Mouse (Mus musculus) MEL (cell line): Measurements from ENCODE around the gene Ica1l. TPM values are rescaled to one million over a fixed set of nuclear protein-coding genes. Genes with fewer than 3 reads are reported as not detected.

Experiments used
- DNase-seq: peaks from one replicate; pipeline ENCODE4 v3.0.0; 2011; ENCODE audit warnings: low read depth, low spot score
- H3K27ac ChIP-seq: 2 replicates; pipeline ENCODE4 v1.5.1; 2012; ENCODE audit warnings: low read depth, mild to moderate bottlenecking, control low read depth, low read length, moderate library complexity; ENCODE audit not compliant: control insufficient read depth
- H3K27me3 ChIP-seq, 2 experiments: fragments of 150-350 bp in 1 of 2; sonication (generic) in 1 of 2; 2 replicates each; pipeline ENCODE4 v1.6.1; 2012; ENCODE audit warnings: low read length in 2 of 2, mild to moderate bottlenecking in 2 of 2, improper control_type of control experiment in 1 of 2, moderate library complexity in 1 of 2; ENCODE audit not compliant: insufficient read depth in 2 of 2, control insufficient read depth in 1 of 2
- H3K36me3 ChIP-seq, 2 experiments: 2 replicates each; pipeline ENCODE4 v1.6.1; 2012 to 2014; ENCODE audit warnings: low read length in 2 of 2, improper control_type of control experiment in 1 of 2, inconsistent platforms in 1 of 2, mild to moderate bottlenecking in 1 of 2; ENCODE audit not compliant: insufficient read depth in 2 of 2, control insufficient read depth in 1 of 2
- H3K4me1 ChIP-seq, 2 experiments: fragments of 150-350 bp in 1 of 2; sonication (generic) in 1 of 2; 2 replicates each; pipeline ENCODE4 v1.6.1; 2012; ENCODE audit warnings: low read length in 2 of 2, improper control_type of control experiment in 1 of 2, mild to moderate bottlenecking in 1 of 2; ENCODE audit not compliant: insufficient read depth in 2 of 2, control insufficient read depth in 1 of 2
- H3K4me3 ChIP-seq, 2 experiments: fragments of 150-350 bp in 1 of 2; sonication (generic) in 1 of 2; 2 replicates each; pipeline ENCODE4 v1.5.1; 2012; ENCODE audit warnings: low read depth in 2 of 2, low read length in 2 of 2, mild to moderate bottlenecking in 2 of 2, moderate library complexity in 2 of 2, control low read depth in 1 of 2, improper control_type of control experiment in 1 of 2; ENCODE audit not compliant: control insufficient read depth in 1 of 2, insufficient read depth in 1 of 2
- H3K79me2 ChIP-seq: 2 replicates; pipeline ENCODE4 v1.6.1; 2012; ENCODE audit warnings: mild to moderate bottlenecking, low read length, moderate library complexity; ENCODE audit not compliant: control insufficient read depth, poor library complexity, insufficient read depth
- H3K9ac ChIP-seq: 2 replicates; pipeline ENCODE4 v1.6.1; 2012; ENCODE audit warnings: low read depth, mild to moderate bottlenecking, control low read depth, low read length, moderate library complexity; ENCODE audit not compliant: control insufficient read depth, poor library complexity, severe bottlenecking
- H3K9me3 ChIP-seq: fragments of 150-350 bp; sonication (generic); replicated peaks from 2 replicates; pipeline ENCODE4 v1.6.1; 2012; ENCODE audit warnings: mild to moderate bottlenecking, low read length, improper control_type of control experiment, moderate library complexity; ENCODE audit not compliant: insufficient read depth
- CHD1 ChIP-seq: IDR thresholded peaks from 2 replicates; pipeline ENCODE4 v1.6.1; 2012; ENCODE audit warnings: low read depth, mild to moderate bottlenecking, inconsistent platforms, low read length, improper control_type of control experiment
- CTCF ChIP-seq, 3 experiments: IDR thresholded peaks in 2 of 3; conservative IDR thresholded peaks in 1 of 3; 2 replicates each; pipeline ENCODE4 v1.5.1; 2011 to 2012; ENCODE audit warnings: low read length in 3 of 3, low read depth in 2 of 3, mild to moderate bottlenecking in 2 of 3, improper control_type of control experiment in 1 of 3, inconsistent platforms in 1 of 3, mixed read lengths in 1 of 3, moderate library complexity in 1 of 3; ENCODE audit not compliant: control insufficient read depth in 1 of 3, insufficient read depth in 1 of 3, poor library complexity in 1 of 3, severe bottlenecking in 1 of 3
- GABPA ChIP-seq: IDR thresholded peaks from 2 replicates; pipeline ENCODE4 v1.6.1; 2012; ENCODE audit warnings: low read depth, mild to moderate bottlenecking, inconsistent platforms, low read length, improper control_type of control experiment, moderate library complexity
- MAFK ChIP-seq: IDR thresholded peaks from 2 replicates; pipeline ENCODE4 v1.6.1; 2011; ENCODE audit warnings: low read depth, mild to moderate bottlenecking, low read length, improper control_type of control experiment, borderline replicate concordance
- MAX ChIP-seq: IDR thresholded peaks from 2 replicates; pipeline ENCODE4 v1.6.1; 2011; ENCODE audit warnings: low read length, improper control_type of control experiment
- MXI1 ChIP-seq: IDR thresholded peaks from 2 replicates; pipeline ENCODE4 v1.6.1; 2011; ENCODE audit warnings: mild to moderate bottlenecking, low read depth, low read length, improper control_type of control experiment
- MYB ChIP-seq: IDR thresholded peaks from 2 replicates; pipeline ENCODE4 v1.6.1; 2011; ENCODE audit warnings: mild to moderate bottlenecking, low read depth, low read length, improper control_type of control experiment
- NELFE ChIP-seq: IDR thresholded peaks from 2 replicates; pipeline ENCODE4 v1.6.1; 2011; ENCODE audit warnings: low read depth, low read length, improper control_type of control experiment
- RAD21 ChIP-seq: IDR thresholded peaks from 2 replicates; pipeline ENCODE4 v1.6.1; 2011; ENCODE audit warnings: mild to moderate bottlenecking, low read depth, low read length, improper control_type of control experiment
- SIN3A ChIP-seq: IDR thresholded peaks from 2 replicates; pipeline ENCODE4 v1.6.1; 2012; ENCODE audit warnings: low read length, improper control_type of control experiment, inconsistent platforms
- SMC3 ChIP-seq: IDR thresholded peaks from 2 replicates; pipeline ENCODE4 v1.6.1; 2011; ENCODE audit warnings: low read depth, low read length, improper control_type of control experiment
- TCF12 ChIP-seq: IDR thresholded peaks from 2 replicates; pipeline ENCODE4 v1.6.1; 2014; ENCODE audit warnings: low read depth, mild to moderate bottlenecking, inconsistent platforms, low read length, improper control_type of control experiment, moderate library complexity
- USF1 ChIP-seq: IDR thresholded peaks from 2 replicates; pipeline ENCODE4 v1.6.1; 2014; ENCODE audit warnings: low read depth, mild to moderate bottlenecking, inconsistent platforms, low read length, improper control_type of control experiment, moderate library complexity
- USF2 ChIP-seq, 2 experiments: IDR thresholded peaks; 2 replicates each; pipeline ENCODE4 v1.6.1; 2011 to 2012; ENCODE audit warnings: improper control_type of control experiment in 2 of 2, low read length in 2 of 2, borderline replicate concordance in 1 of 2, inconsistent platforms in 1 of 2, low read depth in 1 of 2, mild to moderate bottlenecking in 1 of 2; ENCODE audit not compliant: insufficient read depth in 1 of 2
- polyA plus RNA-seq, 2 experiments: library from polyadenylated mRNA; stranded (reverse) in 1 of 2; unstranded in 1 of 2; fragments of >175 nt in 1 of 2; fragments of >200 nt in 1 of 2; gene quantifications; 2 replicates each; pipeline versions ENCODE4 v1.2.1 to v1.2.4; 2012; ENCODE audit warnings: low replicate concordance in 2 of 2, low read depth in 1 of 2; ENCODE audit not compliant: insufficient read length in 2 of 2, insufficient read depth in 1 of 2, missing spikeins in 1 of 2
- total RNA-seq: library from RNA; depleted of rRNA; stranded (reverse); fragments of 300-350 nt; gene quantifications from 2 replicates; pipeline ENCODE4 v1.2.3, GENCODE M21; 2012

The Ica1l gene
- total and polyA plus RNA-seq, 3 experiments: 4.9 to 6.2 TPM; not detected in 1

- no peak overlapping the region for H3K4me3 ChIP-seq
- no peak overlapping the region for H3K27ac ChIP-seq
- peaks cover 6 to 8% of the 10 kb centered on the region in 2 experiments for H3K4me1 ChIP-seq
- no peak overlapping the region for H3K9ac ChIP-seq
- no peaks in the 10 kb centered on the region for H3K27me3 ChIP-seq
- no peak for TF ChIP-seq CHD1
- peak; percentile 30 to 50 (median 45) for TF ChIP-seq CTCF (IDR thresholded peaks at IDR 0.05 in 2 of 3, conservative IDR thresholded peaks at IDR 0.05 in 1 of 3; ENCODE audit: control insufficient read depth in 1 of 3, insufficient read depth in 1 of 3, low read depth in 2 of 3, low read length in 3 of 3, poor library complexity in 1 of 3, severe bottlenecking in 1 of 3)
- TF ChIP-seq RAD21: peak; percentile 12
- TF ChIP-seq SMC3: peak; percentile 41; the same call in 1 of the 2 replicates
- peak; percentile 24 for DNase-seq
- H3K79me2 ChIP-seq: no peaks in the 10 kb centered on the region
- H3K36me3 ChIP-seq: peaks cover 0 to 10% of the 10 kb centered on the region in 2 experiments; a peak in 2 of 4 replicates
- no peaks in the 10 kb centered on the region for H3K9me3 ChIP-seq
These were observed 47.3 kb downstream of the Ica1l start for GRCm38 (mm10) chr1:59995646-59996045.

- DNase-seq: no peak
- Histone ChIP-seq H3K9ac (no peak overlapping the region), H3K4me3 (no peak overlapping the region), H3K9me3 (no peaks in the 10 kb centered on the region), H3K79me2 (no peaks in the 10 kb centered on the region), H3K27me3 (no peaks in the 10 kb centered on the region), H3K4me1 (no peaks in the 10 kb centered on the region), H3K36me3 (peaks cover 0 to 5% of the 10 kb centered on the region in 2 experiments; a peak in 2 of 4 replicates), H3K27ac (no peak overlapping the region)
- TF ChIP-seq MYB: no peak
- TF ChIP-seq MAX: no peak
- no peak for TF ChIP-seq USF2 (IDR thresholded peaks at IDR 0.05; ENCODE audit: borderline replicate concordance in 1 of 2, insufficient read depth in 1 of 2, low read depth in 1 of 2, low read length in 2 of 2)
- no peak for TF ChIP-seq TCF12
- no peak for TF ChIP-seq MXI1
- no peak for TF ChIP-seq GABPA
- TF ChIP-seq NELFE: no peak
These were observed 55.5 kb downstream of the Ica1l start for GRCm38 (mm10) chr1:59987399-59988040.

DNA sequence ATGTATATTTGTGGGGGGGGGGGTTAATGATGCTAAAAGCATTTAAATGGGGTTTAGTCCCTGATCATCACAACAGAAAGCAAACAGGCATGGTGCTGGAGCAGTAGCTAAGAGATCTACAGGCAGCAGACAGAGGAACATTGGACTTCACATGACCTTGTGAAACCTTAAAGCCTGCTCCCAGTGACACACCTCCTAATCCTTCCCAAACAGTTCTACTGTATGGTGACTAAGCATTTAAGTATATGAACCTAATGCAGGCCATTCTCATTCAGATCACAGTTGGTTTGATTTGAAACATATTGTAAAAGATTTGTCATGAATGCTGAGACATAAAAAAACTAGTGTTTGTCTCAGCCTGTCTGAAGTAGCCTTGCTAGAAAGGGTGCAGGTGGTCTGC is 56.4 kb downstream of the Ica1l start:
- no peak overlapping the region for H3K9ac ChIP-seq
- DNase-seq: no peak
- TF ChIP-seq USF1 (no peak), MAFK (no peak), SIN3A (no peak)
- H3K4me1 ChIP-seq: no peaks in the 10 kb centered on the region
- peaks cover 0 to 5% of the 10 kb centered on the region in 2 experiments; a peak in 2 of 4 replicates for H3K36me3 ChIP-seq
- H3K27me3 ChIP-seq: no peaks in the 10 kb centered on the region
- H3K27ac ChIP-seq: no peak overlapping the region
- H3K9me3 ChIP-seq: no peaks in the 10 kb centered on the region
- H3K4me3 ChIP-seq: no peak overlapping the region
- no peaks in the 10 kb centered on the region for H3K79me2 ChIP-seq
